Mouse (Mus musculus) stomach, postnatal 0 days (tissue): ENCODE results near the gene Samd14.

ENCODE experiments used
- CTCF ChIP-seq: IDR thresholded peaks from 2 replicates; pipeline ENCODE4 v1.5.1; 2016; ENCODE audit warnings: antibody characterized with exemption, low read depth, mild to moderate bottlenecking, moderate library complexity
- EP300 ChIP-seq: optimal IDR thresholded peaks from 2 replicates; pipeline ENCODE3; 2016; ENCODE audit warnings: antibody characterized with exemption

DNA sequence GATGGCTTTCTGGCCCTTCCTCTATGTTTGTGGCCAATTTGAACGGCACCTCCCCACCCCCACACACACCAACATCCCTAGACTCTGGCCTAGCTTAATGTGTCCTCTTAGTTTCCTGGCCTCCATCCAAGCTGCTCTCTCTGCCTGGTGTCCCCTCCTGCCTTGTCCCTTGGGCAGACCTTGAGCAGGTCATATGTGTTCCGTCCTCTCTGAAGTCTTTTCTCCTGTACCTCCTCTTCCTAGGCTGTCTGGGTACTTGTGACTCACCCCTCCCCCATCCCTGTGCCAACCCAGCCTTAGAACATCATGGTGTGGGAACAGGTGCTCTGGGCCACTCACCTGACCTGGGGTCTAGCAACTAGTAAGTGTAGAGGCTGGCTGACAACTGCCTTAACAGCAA lies 34.7 kb upstream of the Samd14 start:
- TF ChIP-seq CTCF (no peak), EP300 (no peak)
